Mouse (Mus musculus) midbrain, embryonic 13.5 days (tissue): ENCODE results near the gene Cbr2. TPM values are rescaled to one million over a fixed set of nuclear protein-coding genes. Genes with fewer than 3 reads are reported as not detected.

Experiments
- ATAC-seq: fragments of 200-750 bp; cut with Nextera tagmentation; 2 replicates; pipeline ENCODE4 v1.8.0; 2017; ENCODE audit warnings: mild to moderate bottlenecking, moderate TSS enrichment, moderate library complexity
- H3K27ac ChIP-seq: fragments of 300-500 bp; sonication (generic); 2 replicates; pipeline ENCODE4 v1.5.1; 2015; ENCODE audit warnings: inconsistent platforms, mild to moderate bottlenecking, moderate library complexity
- H3K27me3 ChIP-seq: fragments of 300-500 bp; sonication (generic); 2 replicates; pipeline ENCODE4 v1.6.1; 2015; ENCODE audit warnings: mild to moderate bottlenecking, inconsistent platforms
- H3K36me3 ChIP-seq: fragments of 300-500 bp; sonication (generic); 2 replicates; pipeline ENCODE4 v1.6.1; 2015; ENCODE audit warnings: mild to moderate bottlenecking, inconsistent platforms
- H3K4me1 ChIP-seq: fragments of 300-500 bp; sonication (generic); replicated peaks from 2 replicates; pipeline ENCODE4 v1.6.1; 2015; ENCODE audit warnings: inconsistent platforms
- H3K4me2 ChIP-seq: fragments of 300-500 bp; sonication (generic); replicated peaks from 2 replicates; pipeline ENCODE4 v1.6.1; 2015; ENCODE audit warnings: moderate library complexity, mild to moderate bottlenecking, inconsistent platforms
- H3K4me3 ChIP-seq: fragments of 300-500 bp; sonication (generic); replicated peaks from 2 replicates; pipeline ENCODE4 v1.5.1; 2015; ENCODE audit warnings: mild to moderate bottlenecking, inconsistent platforms
- H3K9ac ChIP-seq: fragments of 300-500 bp; sonication (generic); replicated peaks from 2 replicates; pipeline ENCODE4 v1.6.1; 2015; ENCODE audit warnings: mild to moderate bottlenecking, inconsistent platforms
- H3K9me3 ChIP-seq: fragments of 300-500 bp; sonication (generic); 2 replicates; pipeline ENCODE4 v1.6.1; 2016; ENCODE audit warnings: mild to moderate bottlenecking, inconsistent platforms
- WGBS: fragments of 180-500 bp; shearing (Covaris S2); methylation state at CpG from one replicate; pipeline ENCODE4 v1.1.7; 2015; 5-methylcytosine and 5-hydroxymethylcytosine counted together
- polyA plus RNA-seq: library from polyadenylated mRNA; unstranded; fragments of >200 nt; fragmentation: Nextera tagmentation; extraction: Ambion mirVana; gene quantifications from 2 replicates; pipeline ENCODE4 v1.2.1, GENCODE M21; 2015

Gene Cbr2
- polyA plus RNA-seq, 1 experiment from 2014 or later, result 0.38 TPM

DNA sequence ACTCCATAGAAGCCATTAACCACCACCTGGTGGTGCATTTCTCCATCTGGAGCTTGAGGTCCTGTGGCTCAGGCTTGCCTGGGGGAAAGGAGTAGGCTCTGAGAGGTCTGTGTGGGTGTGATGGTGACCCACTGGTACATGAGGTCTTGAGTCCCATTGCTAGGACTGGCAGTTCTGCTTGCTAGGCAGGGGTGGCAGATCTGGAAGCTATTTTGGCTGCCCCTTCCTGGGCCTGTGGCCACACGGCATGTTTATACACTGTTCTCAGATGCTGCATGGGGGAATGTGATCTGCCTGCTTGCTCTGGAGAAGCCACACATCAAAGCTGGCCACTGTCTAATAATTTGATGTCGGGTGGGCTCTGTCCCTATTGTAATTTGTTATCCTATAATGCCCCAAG, 47.8 kb downstream of the Cbr2 start:
- no peak overlapping the region for H3K4me2 ChIP-seq
- no peak overlapping the region for H3K4me3 ChIP-seq
- H3K27me3 ChIP-seq, result no peaks in the 10 kb centered on the region
- H3K27ac ChIP-seq, result no peak overlapping the region
- H3K9ac ChIP-seq, result no peak overlapping the region
- H3K4me1 ChIP-seq, result no peaks in the 10 kb centered on the region
- no peaks in the 10 kb centered on the region for H3K9me3 ChIP-seq
- H3K36me3 ChIP-seq, result peaks cover 74% of the 10 kb centered on the region
- WGBS, result 87% methylated on average over 2 of the region's 2 CpGs
- no peak for ATAC-seq

DNA sequence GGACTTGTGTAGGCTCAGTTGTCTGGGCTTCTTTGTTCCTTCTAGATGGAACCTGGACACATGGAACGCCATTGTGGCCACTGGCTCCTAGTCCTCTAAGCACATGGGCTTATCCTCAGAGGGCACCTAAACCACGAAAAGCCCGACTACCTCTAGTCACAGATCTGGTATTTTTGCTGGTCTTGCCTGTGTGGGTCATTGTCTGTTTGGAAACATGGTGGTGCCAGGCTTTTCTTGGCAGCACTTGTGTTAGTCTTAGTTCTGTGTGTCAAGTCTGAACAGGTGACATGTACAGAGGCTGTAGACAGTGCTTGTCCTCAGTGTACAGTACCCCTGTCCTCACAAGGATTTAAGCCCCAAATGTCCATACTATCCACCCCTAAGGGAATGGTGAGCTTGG, 48.4 kb downstream of the Cbr2 start:
- peaks cover 74% of the 10 kb centered on the region for H3K36me3 ChIP-seq
- WGBS, result 93% methylated on average over 3 of the region's 3 CpGs

DNA sequence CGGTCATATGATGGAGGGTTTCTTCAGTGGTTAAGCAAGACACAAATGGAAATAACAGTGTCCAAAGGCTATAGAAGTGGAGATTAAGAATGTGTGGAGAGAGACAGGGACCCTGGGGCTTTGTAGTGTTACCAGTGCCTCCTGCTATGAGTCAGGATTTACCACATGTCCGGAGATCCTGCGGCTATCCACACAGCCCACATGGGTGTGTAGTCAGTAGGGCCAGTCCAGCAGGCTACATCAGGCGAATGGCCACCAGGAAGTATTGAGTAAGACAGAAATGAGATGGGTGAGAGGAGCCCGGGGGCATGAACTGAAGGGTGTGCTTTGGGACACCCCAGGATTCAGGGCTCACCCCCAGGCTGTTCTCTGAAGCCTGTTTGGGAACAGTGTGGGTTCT, 49.2 kb downstream of the Cbr2 start:
- no peaks in the 10 kb centered on the region for H3K27me3 ChIP-seq
- H3K9ac ChIP-seq, result no peak overlapping the region
- no peak overlapping the region for H3K4me3 ChIP-seq
- no peak overlapping the region for H3K4me2 ChIP-seq
- H3K4me1 ChIP-seq, result no peaks in the 10 kb centered on the region
- H3K9me3 ChIP-seq, result no peaks in the 10 kb centered on the region
- ATAC-seq, result no peak
- H3K36me3 ChIP-seq, result peaks cover 73% of the 10 kb centered on the region
- 96% methylated on average over 5 of the region's 5 CpGs for WGBS
- H3K27ac ChIP-seq, result no peak overlapping the region

More for the DNA sequence above, 48.4 kb downstream of the Cbr2 start:
- no peaks in the 10 kb centered on the region for H3K9me3 ChIP-seq
- no peaks in the 10 kb centered on the region for H3K4me1 ChIP-seq
- no peak overlapping the region for H3K4me2 ChIP-seq
- ATAC-seq, result no peak
- H3K4me3 ChIP-seq, result no peak overlapping the region
- no peak overlapping the region for H3K9ac ChIP-seq
- H3K27me3 ChIP-seq, result no peaks in the 10 kb centered on the region
- H3K27ac ChIP-seq, result no peak overlapping the region

DNA sequence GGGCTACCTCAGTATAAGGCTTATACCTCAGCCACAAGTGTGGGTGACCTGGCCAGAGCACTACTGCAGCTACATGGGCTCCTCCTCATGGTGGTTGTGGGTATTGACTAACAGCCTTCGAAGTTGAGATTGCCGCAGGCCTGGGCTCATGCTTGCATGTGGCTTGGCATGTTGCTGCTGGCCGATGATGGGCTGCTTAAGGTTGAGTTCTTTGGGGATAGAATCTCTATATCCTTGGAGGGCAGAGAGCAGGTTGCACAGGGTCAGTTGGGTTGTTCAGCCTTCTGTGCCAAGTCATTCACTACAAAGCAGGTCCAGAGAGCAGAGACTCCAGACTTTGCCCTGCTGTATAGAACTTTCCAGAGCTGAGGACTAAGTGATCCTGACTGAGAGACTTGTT, 52.0 kb downstream of the Cbr2 start:
- Histone ChIP-seq H3K4me2 (no peak overlapping the region), H3K27ac (no peak overlapping the region), H3K4me1 (peaks cover 5% of the 10 kb centered on the region; the same call in 1 of the 2 replicates), H3K27me3 (no peaks in the 10 kb centered on the region), H3K36me3 (peaks cover 64% of the 10 kb centered on the region), H3K9ac (no peak overlapping the region), H3K4me3 (no peak overlapping the region), H3K9me3 (no peaks in the 10 kb centered on the region)
- WGBS, result 88% methylated on average over 3 of the region's 3 CpGs
- no peak for ATAC-seq

Other genes with a start within 250 kb of the Cbr2 start
- 111 and 113 TPM in 2 replicates for gene Mrpl12, start 247.5 kb downstream of the Cbr2 start, polyA plus RNA-seq
- gene Slc25a10, start 240.3 kb downstream of the Cbr2 start, polyA plus RNA-seq, result 28.2 and 29.2 TPM in 2 replicates
- gene Gcgr, start 201.4 kb downstream of the Cbr2 start, polyA plus RNA-seq, result 0.20 and 0.32 TPM in 2 replicates
- 240 and 242 TPM in 2 replicates for gene Mcrip1, start 182.4 kb downstream of the Cbr2 start, polyA plus RNA-seq
- gene Ppp1r27, start 181.0 kb downstream of the Cbr2 start, polyA plus RNA-seq, result not detected in 2 replicates
- 279 and 297 TPM in 2 replicates for gene P4hb, start 158.9 kb downstream of the Cbr2 start, polyA plus RNA-seq
- 452 and 461 TPM in 2 replicates for gene Arhgdia, start 150.5 kb downstream of the Cbr2 start, polyA plus RNA-seq
- 303 and 358 TPM in 2 replicates for gene Alyref, start 133.7 kb downstream of the Cbr2 start, polyA plus RNA-seq
- 180 and 183 TPM in 2 replicates for gene Anapc11, start 133.7 kb downstream of the Cbr2 start, polyA plus RNA-seq
- gene Npb, start 123.6 kb downstream of the Cbr2 start, polyA plus RNA-seq, result 0.54 and 0.95 TPM in 2 replicates
- gene Pcyt2, start 114.2 kb downstream of the Cbr2 start, polyA plus RNA-seq, result 167 TPM in 2 replicates
- 42.7 and 51.3 TPM in 2 replicates for gene Sirt7, start 106.9 kb downstream of the Cbr2 start, polyA plus RNA-seq
- 24.4 and 31.2 TPM in 2 replicates for gene Mafg, start 98.5 kb downstream of the Cbr2 start, polyA plus RNA-seq
- gene Pycr1, start 88.3 kb downstream of the Cbr2 start, polyA plus RNA-seq, result 23.2 and 25.0 TPM in 2 replicates
- gene Myadml2, start 84.0 kb downstream of the Cbr2 start, polyA plus RNA-seq, result 0.78 and 0.84 TPM in 2 replicates
- 0.46 and 0.65 TPM in 2 replicates for gene Notum, start 70.9 kb downstream of the Cbr2 start, polyA plus RNA-seq
- gene Aspscr1, start 59.1 kb downstream of the Cbr2 start, polyA plus RNA-seq, result 149 and 154 TPM in 2 replicates
- 99.9 and 112 TPM in 2 replicates for gene Cenpx, start 18.4 kb downstream of the Cbr2 start, polyA plus RNA-seq
- 60.6 and 71.8 TPM in 2 replicates for gene Lrrc45, start 18.2 kb downstream of the Cbr2 start, polyA plus RNA-seq
- gene Rac3, start 10.6 kb downstream of the Cbr2 start, polyA plus RNA-seq, result 206 and 218 TPM in 2 replicates
- 6.5 and 7.3 TPM in 2 replicates for gene Dcxr, start 4.8 kb downstream of the Cbr2 start, polyA plus RNA-seq
- 2.7 and 3.1 TPM in 2 replicates for gene Hmga1b, start 30.7 kb upstream of the Cbr2 start, polyA plus RNA-seq
- gene Rfng, start 52.1 kb upstream of the Cbr2 start, polyA plus RNA-seq, result 84.6 TPM in 2 replicates
- gene Gps1, start 52.2 kb upstream of the Cbr2 start, polyA plus RNA-seq, result 268 and 273 TPM in 2 replicates
- 51.4 and 55.7 TPM in 2 replicates for gene Dus1l, start 64.3 kb upstream of the Cbr2 start, polyA plus RNA-seq
- gene Fasn, start 92.4 kb upstream of the Cbr2 start, polyA plus RNA-seq, result 83.6 and 89.2 TPM in 2 replicates
- gene Ccdc57, start 200.8 kb upstream of the Cbr2 start, polyA plus RNA-seq, result 5.2 and 6.1 TPM in 2 replicates
- gene Slc16a3, start 216.4 kb upstream of the Cbr2 start, polyA plus RNA-seq, result 10.1 and 14.0 TPM in 2 replicates